Mouse (Mus musculus) neural tube, embryonic 14.5 days (tissue): ENCODE data around the gene Tsen54. TPM values are rescaled to one million over a fixed set of nuclear protein-coding genes. Genes with fewer than 3 reads are reported as not detected.
"Not testable (repeated sequence)": the region's sequence is repeated elsewhere in the genome, so short reads cannot be mapped to it uniquely, and the experiment has no call there.

Experiments
- ATAC-seq: fragments of 200-750 bp; cut with Nextera tagmentation; 2 replicates; pipeline ENCODE4 v1.8.0; 2017; ENCODE audit warnings: low read depth, mild to moderate bottlenecking, moderate TSS enrichment, moderate library complexity
- H3K27ac ChIP-seq: fragments of 300-500 bp; sonication (generic); 2 replicates; pipeline ENCODE4 v1.5.1; 2014; ENCODE audit warnings: low read depth, mild to moderate bottlenecking, control low read depth, low read length, moderate library complexity, mixed read lengths
- H3K27me3 ChIP-seq: fragments of 300-500 bp; sonication (generic); 2 replicates; pipeline ENCODE4 v1.6.1; 2014; ENCODE audit warnings: low read length; ENCODE audit not compliant: control insufficient read depth, insufficient read depth
- H3K36me3 ChIP-seq: fragments of 300-500 bp; sonication (generic); 2 replicates; pipeline ENCODE4 v1.6.1; 2014; ENCODE audit warnings: low read length, mixed read lengths; ENCODE audit not compliant: control insufficient read depth, insufficient read depth
- H3K4me1 ChIP-seq: fragments of 300-500 bp; sonication (generic); 2 replicates; pipeline ENCODE4 v1.6.1; 2014; ENCODE audit warnings: low read length; ENCODE audit not compliant: control insufficient read depth, insufficient read depth
- H3K4me2 ChIP-seq: fragments of 300-500 bp; sonication (generic); 2 replicates; pipeline ENCODE4 v1.6.1; 2014; ENCODE audit warnings: mild to moderate bottlenecking, low read depth, low read length, control low read depth
- H3K4me3 ChIP-seq: fragments of 300-500 bp; sonication (generic); 2 replicates; pipeline ENCODE4 v1.5.1; 2014; ENCODE audit warnings: low read depth, low read length, control low read depth, mixed read lengths
- H3K9ac ChIP-seq: fragments of 300-500 bp; sonication (generic); replicated peaks from 2 replicates; pipeline ENCODE4 v1.6.1; 2014; ENCODE audit warnings: low read depth, mild to moderate bottlenecking, control low read depth, low read length, mixed read lengths
- H3K9me3 ChIP-seq: fragments of 300-500 bp; sonication (generic); 2 replicates; pipeline ENCODE4 v1.6.1; 2016; ENCODE audit warnings: low read length; ENCODE audit not compliant: control insufficient read depth
- WGBS: fragments of 180-500 bp; shearing (Covaris S2); extraction: QIAGEN DNeasy Blood & Tissue Kit; methylation state at CpG from one replicate; pipeline ENCODE4 v1.1.7; 2014; 5-methylcytosine and 5-hydroxymethylcytosine counted together
- polyA plus RNA-seq: library from polyadenylated mRNA; unstranded; fragments of >200 nt; fragmentation: Nextera tagmentation; extraction: Ambion mirVana; gene quantifications from 2 replicates; pipeline ENCODE4 v1.2.1, GENCODE M21; 2014

The Tsen54 gene
- polyA plus RNA-seq, 1 experiment from 2014 or later = 16.8 TPM

- ATAC-seq = no peak
- no peaks in the 10 kb centered on the region for H3K9me3 ChIP-seq
- no peaks in the 10 kb centered on the region for H3K27me3 ChIP-seq
- H3K4me1 ChIP-seq = no peaks in the 10 kb centered on the region
- no peaks in the 10 kb centered on the region for H3K36me3 ChIP-seq
- no peak overlapping the region for H3K27ac ChIP-seq
- H3K9ac ChIP-seq = no peak overlapping the region
- H3K4me3 ChIP-seq = no peak overlapping the region
- no peak overlapping the region for H3K4me2 ChIP-seq
- 43% methylated on average over 6 of the region's 6 CpGs for WGBS
These were observed 27.5 kb downstream of the Tsen54 start for GRCm38 (mm10) chr11:115841961-115842550.

- Histone ChIP-seq H3K4me3 (no peak overlapping the region), H3K4me2 (no peak overlapping the region), H3K4me1 (no peaks in the 10 kb centered on the region), H3K9ac (no peak overlapping the region), H3K36me3 (no peaks in the 10 kb centered on the region), H3K9me3 (no peaks in the 10 kb centered on the region), H3K27ac (no peak overlapping the region), H3K27me3 (no peaks in the 10 kb centered on the region)
- WGBS = 79% methylated on average over 13 of the region's 14 CpGs
- ATAC-seq = no peak
These were observed 28.8 kb downstream of the Tsen54 start for GRCm38 (mm10) chr11:115843141-115843890.

DNA sequence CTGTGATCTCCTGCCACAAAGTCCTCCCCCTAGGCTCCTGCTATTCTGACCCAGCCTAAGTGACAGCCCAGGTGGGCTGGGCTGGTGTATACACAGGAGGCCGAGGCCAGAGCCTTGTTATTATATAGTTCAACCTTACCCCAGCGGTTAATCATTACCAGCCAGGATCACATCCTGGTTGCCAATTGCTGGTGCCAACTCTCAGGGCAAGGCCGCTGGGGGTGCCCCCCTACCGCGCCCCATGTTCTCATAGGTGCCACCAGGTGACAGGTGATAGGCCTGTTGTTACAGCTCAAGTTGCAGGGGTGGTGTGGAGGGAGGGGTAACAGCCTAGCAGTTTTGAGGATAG lies 29.3 kb downstream of the Tsen54 start:
- ATAC-seq = no peak
- Histone ChIP-seq H3K9me3 (no peaks in the 10 kb centered on the region), H3K4me1 (no peaks in the 10 kb centered on the region), H3K4me2 (no peak overlapping the region), H3K36me3 (no peaks in the 10 kb centered on the region), H3K27me3 (no peaks in the 10 kb centered on the region), H3K4me3 (no peak overlapping the region), H3K27ac (no peak overlapping the region), H3K9ac (no peak overlapping the region)
- 87% methylated on average over 5 of the region's 5 CpGs for WGBS

DNA sequence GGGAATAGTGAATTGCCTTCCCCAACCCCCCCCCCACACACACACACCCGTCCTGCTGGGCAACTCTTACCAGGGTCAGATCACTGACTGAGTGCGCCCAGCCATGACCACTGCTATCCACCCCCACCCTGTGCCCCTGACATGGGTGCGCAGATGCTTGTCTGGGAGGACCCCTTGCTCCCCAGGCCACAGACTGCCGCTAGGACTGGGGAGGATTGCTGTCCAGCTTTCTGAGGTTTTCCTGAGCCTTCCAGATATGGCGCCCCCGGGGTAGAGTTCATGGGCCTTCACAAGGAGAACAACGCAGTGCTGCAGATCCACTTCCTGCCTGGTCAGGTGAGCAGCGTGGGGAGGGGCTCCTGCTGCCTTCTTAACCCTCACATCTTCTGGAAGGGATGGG lies 29.7 kb downstream of the Tsen54 start:
- H3K4me1 ChIP-seq = no peaks in the 10 kb centered on the region
- ATAC-seq = no peak
- no peak overlapping the region for H3K4me3 ChIP-seq
- 82% methylated on average over 8 of the region's 8 CpGs for WGBS
- no peak overlapping the region for H3K9ac ChIP-seq
- H3K9me3 ChIP-seq = no peaks in the 10 kb centered on the region
- H3K4me2 ChIP-seq = no peak overlapping the region
- H3K27me3 ChIP-seq = no peaks in the 10 kb centered on the region
- no peaks in the 10 kb centered on the region for H3K36me3 ChIP-seq
- no peak overlapping the region for H3K27ac ChIP-seq

DNA sequence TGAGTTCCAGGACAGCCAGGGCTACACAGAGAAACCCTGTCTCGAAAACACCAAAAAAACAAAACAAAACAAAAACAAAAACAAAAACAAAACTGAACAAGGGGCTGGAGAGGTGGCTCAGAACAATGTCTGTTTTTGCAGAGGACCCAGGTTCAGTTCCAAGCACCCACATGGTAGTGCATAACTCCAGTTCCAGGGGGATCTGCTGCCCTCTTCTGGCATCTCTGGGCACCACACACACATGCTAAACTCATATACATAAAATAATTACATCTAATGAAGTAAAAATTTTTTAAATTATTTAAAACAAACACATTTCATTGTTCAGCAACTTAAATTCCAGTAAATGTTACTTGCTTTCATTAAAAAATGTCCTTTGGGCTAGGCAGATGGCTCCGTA lies 31.3 kb downstream of the Tsen54 start:
- no peaks in the 10 kb centered on the region for H3K36me3 ChIP-seq
- no peaks in the 10 kb centered on the region for H3K9me3 ChIP-seq
- no peak for ATAC-seq
- 94% methylated on average over 2 of the region's 2 CpGs for whole genome bisulfite sequencing
- H3K9ac ChIP-seq = no peak overlapping the region
- H3K4me2 ChIP-seq = no peak overlapping the region
- no peaks in the 10 kb centered on the region for H3K27me3 ChIP-seq
- H3K4me3 ChIP-seq = no peak overlapping the region
- H3K4me1 ChIP-seq = no peaks in the 10 kb centered on the region
- no peak overlapping the region for H3K27ac ChIP-seq

DNA sequence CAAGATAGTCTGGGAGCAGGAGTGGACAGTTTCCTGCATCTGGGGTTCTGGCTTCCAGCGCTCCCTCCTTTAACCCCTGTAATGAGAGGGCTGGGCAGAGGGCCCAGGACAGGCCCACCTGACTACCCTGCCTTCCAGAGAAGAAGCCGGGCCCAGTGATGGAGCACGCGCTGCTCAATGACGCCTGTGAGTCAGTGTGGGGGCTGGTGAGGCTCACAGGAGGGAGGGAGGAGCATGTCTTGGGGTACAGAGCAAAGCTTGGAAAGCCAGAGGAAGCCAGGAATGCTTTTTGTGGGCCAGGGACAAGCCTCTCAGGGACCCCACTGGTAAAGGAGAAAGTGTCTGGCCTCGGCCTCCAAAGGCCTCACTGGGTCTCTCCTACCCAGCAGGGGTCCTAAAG lies 40.1 kb downstream of the Tsen54 start:
- H3K9me3 ChIP-seq = no peaks in the 10 kb centered on the region
- no peaks in the 10 kb centered on the region for H3K36me3 ChIP-seq
- H3K4me2 ChIP-seq = no peak overlapping the region
- H3K27ac ChIP-seq = no peak overlapping the region
- H3K27me3 ChIP-seq = peaks cover 21% of the 10 kb centered on the region
- no peak overlapping the region for H3K4me3 ChIP-seq
- 93% methylated on average over 6 of the region's 6 CpGs for WGBS
- 0 out of 2 replicates have a peak, but pooled peaks cover 6% of the 10 kb centered on the region for H3K4me1 ChIP-seq
- no peak overlapping the region for H3K9ac ChIP-seq
- ATAC-seq = no peak

- H3K36me3 ChIP-seq, H3K9me3 ChIP-seq, ATAC-seq, H3K4me1 ChIP-seq, H3K9ac ChIP-seq, H3K4me2 ChIP-seq, H3K4me3 ChIP-seq, H3K27ac ChIP-seq: not testable (repeated sequence)
- H3K27me3 ChIP-seq = peaks cover 27% of the 10 kb centered on the region
- WGBS = 93% methylated on average over 4 of the region's 4 CpGs
These were observed 42.6 kb downstream of the Tsen54 start for GRCm38 (mm10) chr11:115857146-115857545.

- Histone ChIP-seq H3K4me1 (0 out of 2 replicates have a peak, but pooled peaks cover 6% of the 10 kb centered on the region), H3K27me3 (peaks cover 27% of the 10 kb centered on the region), H3K4me2 (no peak overlapping the region), H3K9me3 (no peaks in the 10 kb centered on the region), H3K27ac (no peak overlapping the region), H3K4me3 (no peak overlapping the region), H3K36me3 (no peaks in the 10 kb centered on the region), H3K9ac (no peak overlapping the region)
- WGBS = 37% methylated on average over 13 of the region's 13 CpGs
- ATAC-seq = no peak
These were observed 43.4 kb downstream of the Tsen54 start for GRCm38 (mm10) chr11:115857936-115858335.

DNA sequence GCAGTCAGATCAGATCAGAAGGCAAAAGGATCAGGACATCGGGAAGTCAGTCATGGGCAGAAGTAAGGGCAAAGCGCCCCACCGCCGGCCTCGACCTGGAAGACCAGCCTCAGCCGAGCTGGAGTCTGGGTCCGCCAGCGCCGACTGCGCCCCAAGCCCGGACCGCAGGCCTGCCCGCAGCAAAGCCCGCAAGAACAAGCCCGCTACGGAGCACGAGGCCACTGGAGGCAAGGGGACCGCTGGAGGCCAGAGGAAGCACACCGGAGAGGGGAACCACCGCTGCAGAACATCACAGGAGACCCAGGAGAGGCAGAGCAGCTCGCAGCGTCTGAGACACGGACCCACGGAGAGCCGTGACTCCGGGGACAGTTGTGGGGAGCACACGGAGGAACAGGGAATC lies 43.8 kb downstream of the Tsen54 start, which contains the start of gene Myo15b:
Gene Myo15b (plus strand): TSS at position 53 of the 400 bp plus-strand sequence.
- no peak for ATAC-seq
- H3K4me1 ChIP-seq = 0 out of 2 replicates have a peak, but pooled peaks cover 6% of the 10 kb centered on the region
- no peaks in the 10 kb centered on the region for H3K9me3 ChIP-seq
- H3K4me2 ChIP-seq = peak within 1 kb of the TSS; percentile 44
- H3K27me3 ChIP-seq = peaks cover 27% of the 10 kb centered on the region
- no peak within 1 kb of the TSS for H3K27ac ChIP-seq
- H3K9ac ChIP-seq = peak within 1 kb of the TSS; percentile 39; the same call in 1 of the 2 replicates
- no peaks in the 10 kb centered on the region for H3K36me3 ChIP-seq
- H3K4me3 ChIP-seq = peak within 1 kb of the TSS; percentile 26
- WGBS = 11% methylated on average over 27 of the region's 27 CpGs
